Mouse (Mus musculus) midbrain, embryonic 15.5 days (tissue): ENCODE data around the gene 2410015M20Rik. TPM values are rescaled to one million over a fixed set of nuclear protein-coding genes. Genes with fewer than 3 reads are reported as not detected.

Experiments used
- ATAC-seq: fragments of 200-750 bp; cut with Nextera tagmentation; replicated peaks from 2 replicates; pipeline ENCODE4 v1.8.0; 2017; ENCODE audit warnings: moderate TSS enrichment
- H3K27ac ChIP-seq: fragments of 300-500 bp; sonication (generic); 2 replicates; pipeline ENCODE4 v1.5.1; 2015; ENCODE audit warnings: mild to moderate bottlenecking, inconsistent platforms
- H3K27me3 ChIP-seq: fragments of 300-500 bp; sonication (generic); replicated peaks from 2 replicates; pipeline ENCODE4 v1.6.1; 2015; ENCODE audit warnings: inconsistent platforms
- H3K36me3 ChIP-seq: fragments of 300-500 bp; sonication (generic); replicated peaks from 2 replicates; pipeline ENCODE4 v1.6.1; 2015; ENCODE audit warnings: inconsistent platforms
- H3K4me1 ChIP-seq: fragments of 300-500 bp; sonication (generic); 2 replicates; pipeline ENCODE4 v1.6.1; 2015; ENCODE audit warnings: inconsistent platforms
- H3K4me2 ChIP-seq: fragments of 300-500 bp; sonication (generic); 2 replicates; pipeline ENCODE4 v1.6.1; 2015; ENCODE audit warnings: inconsistent platforms, mild to moderate bottlenecking, moderate library complexity
- H3K4me3 ChIP-seq: fragments of 300-500 bp; sonication (generic); 2 replicates; pipeline ENCODE4 v1.5.1; 2015; ENCODE audit warnings: mild to moderate bottlenecking, inconsistent platforms
- H3K9ac ChIP-seq: fragments of 300-500 bp; sonication (generic); 2 replicates; pipeline ENCODE4 v1.6.1; 2015; ENCODE audit warnings: mild to moderate bottlenecking, inconsistent platforms
- H3K9me3 ChIP-seq: fragments of 300-500 bp; sonication (generic); 2 replicates; pipeline ENCODE4 v1.6.1; 2016; ENCODE audit warnings: inconsistent platforms
- WGBS: fragments of 180-500 bp; shearing (Covaris S2); methylation state at CpG from one replicate; pipeline ENCODE4 v1.1.7; 2015; ENCODE audit warnings: mixed read lengths; 5-methylcytosine and 5-hydroxymethylcytosine counted together
- polyA plus RNA-seq: library from polyadenylated mRNA; unstranded; fragments of >200 nt; fragmentation: Nextera tagmentation; extraction: Ambion mirVana; gene quantifications from 2 replicates; pipeline ENCODE4 v1.2.1, GENCODE M21; 2015

The 2410015M20Rik gene
- polyA plus RNA-seq, 1 experiment from 2014 or later, result 169 TPM

DNA sequence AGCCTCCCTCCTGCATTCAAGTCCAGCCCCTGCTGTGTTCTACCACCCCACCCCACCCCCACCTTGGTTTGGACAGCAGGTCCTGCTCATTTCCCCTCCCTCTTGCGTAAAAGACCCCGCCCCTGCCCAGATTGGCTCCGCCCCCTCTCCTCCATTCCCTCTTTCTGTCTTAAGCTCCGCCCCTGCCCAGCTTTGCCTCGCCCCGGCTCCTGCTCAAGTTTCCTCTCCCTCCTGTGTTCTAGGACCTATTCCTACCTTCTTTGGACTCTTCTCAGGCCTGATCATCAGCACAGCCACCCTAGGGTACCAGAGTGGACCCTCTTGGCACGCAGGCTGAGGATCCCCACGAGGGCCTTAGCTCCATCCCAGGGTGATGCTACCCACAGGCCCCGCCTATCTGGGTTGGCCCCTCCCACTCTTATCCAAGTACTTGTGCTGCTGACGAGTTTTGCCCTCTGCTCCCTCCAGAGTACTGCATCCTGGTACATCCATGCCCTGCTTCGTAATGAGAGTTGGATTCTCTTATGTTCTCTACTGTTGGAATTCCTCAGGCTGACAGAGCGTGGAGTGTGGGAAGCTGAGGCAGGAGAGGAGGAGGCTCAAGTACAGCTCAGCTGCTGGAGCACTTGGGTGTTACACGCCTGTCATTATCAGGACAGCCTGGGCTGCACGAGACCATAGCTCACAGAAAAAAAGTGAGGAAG, 2.4 kb upstream of the 2410015M20Rik start:
- no peak overlapping the region for H3K27ac ChIP-seq
- H3K27me3 ChIP-seq, result no peaks in the 10 kb centered on the region
- ATAC-seq, result no peak
- no peak overlapping the region for H3K4me3 ChIP-seq
- H3K4me1 ChIP-seq, result peaks cover 37% of the 10 kb centered on the region
- H3K9ac ChIP-seq, result no peak overlapping the region
- H3K36me3 ChIP-seq, result peaks cover 13% of the 10 kb centered on the region; the same call in 1 of the 2 replicates
- no peak overlapping the region for H3K4me2 ChIP-seq
- H3K9me3 ChIP-seq, result no peaks in the 10 kb centered on the region
- 12% methylated on average over 14 of the region's 14 CpGs for WGBS

DNA sequence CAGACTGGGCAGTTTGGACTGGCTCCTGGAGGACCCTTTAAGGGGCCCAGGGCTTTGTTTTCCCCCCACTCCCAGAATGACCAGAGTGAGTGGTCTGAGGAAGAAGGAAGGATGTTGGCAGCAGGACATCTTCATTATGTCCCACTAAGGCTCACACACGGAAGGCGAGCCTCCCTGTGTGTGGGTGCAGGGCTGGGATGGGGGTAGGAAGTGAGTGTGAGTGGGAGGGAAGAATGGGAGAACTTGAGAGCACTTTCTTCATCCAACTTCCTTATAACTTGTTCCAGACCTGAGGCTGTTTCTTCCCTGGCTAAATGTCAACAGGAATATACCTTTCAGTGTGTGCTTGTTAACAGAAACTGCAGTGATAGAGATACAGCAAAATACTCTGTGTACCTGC, 1.8 kb upstream of the 2410015M20Rik start:
- Histone ChIP-seq H3K4me2 (no peak overlapping the region), H3K27ac (no peak overlapping the region), H3K4me3 (no peak overlapping the region), H3K9ac (no peak overlapping the region), H3K27me3 (no peaks in the 10 kb centered on the region), H3K36me3 (peaks cover 16% of the 10 kb centered on the region), H3K4me1 (peaks cover 37% of the 10 kb centered on the region), H3K9me3 (no peaks in the 10 kb centered on the region)
- WGBS, result 69% methylated on average over 2 of the region's 2 CpGs
- ATAC-seq, result no peak

DNA sequence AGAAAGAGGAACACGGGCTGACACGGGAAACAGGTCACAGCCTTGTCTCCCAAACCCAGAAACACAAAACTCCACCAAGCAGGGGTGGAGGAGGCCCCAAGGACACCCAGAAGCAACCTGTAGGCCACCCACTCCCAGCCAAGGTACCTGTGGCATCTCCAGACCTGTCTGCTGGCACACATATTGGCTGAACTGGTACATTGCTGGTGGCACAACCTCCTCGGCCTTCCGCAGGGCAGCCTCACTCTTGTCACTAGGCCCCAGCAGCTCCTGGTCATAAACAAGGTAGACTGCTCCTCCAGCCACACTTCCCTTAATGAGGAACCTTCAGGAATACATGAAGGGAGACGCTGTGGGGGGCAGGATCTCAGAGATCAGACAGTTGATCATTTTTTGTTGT, 872 bp downstream of the 2410015M20Rik start:
- peak overlapping the region; percentile 58 for H3K4me3 ChIP-seq
- 59% methylated on average over 5 of the region's 5 CpGs for WGBS
- ATAC-seq, result no peak
- no peaks in the 10 kb centered on the region for H3K9me3 ChIP-seq
- H3K27ac ChIP-seq, result peak overlapping the region; percentile 75; the same call in 1 of the 2 replicates
- peaks cover 24% of the 10 kb centered on the region for H3K4me1 ChIP-seq
- H3K4me2 ChIP-seq, result peak overlapping the region; percentile 76
- H3K36me3 ChIP-seq, result peaks cover 39% of the 10 kb centered on the region
- H3K9ac ChIP-seq, result peak overlapping the region; percentile 50
- no peaks in the 10 kb centered on the region for H3K27me3 ChIP-seq

DNA sequence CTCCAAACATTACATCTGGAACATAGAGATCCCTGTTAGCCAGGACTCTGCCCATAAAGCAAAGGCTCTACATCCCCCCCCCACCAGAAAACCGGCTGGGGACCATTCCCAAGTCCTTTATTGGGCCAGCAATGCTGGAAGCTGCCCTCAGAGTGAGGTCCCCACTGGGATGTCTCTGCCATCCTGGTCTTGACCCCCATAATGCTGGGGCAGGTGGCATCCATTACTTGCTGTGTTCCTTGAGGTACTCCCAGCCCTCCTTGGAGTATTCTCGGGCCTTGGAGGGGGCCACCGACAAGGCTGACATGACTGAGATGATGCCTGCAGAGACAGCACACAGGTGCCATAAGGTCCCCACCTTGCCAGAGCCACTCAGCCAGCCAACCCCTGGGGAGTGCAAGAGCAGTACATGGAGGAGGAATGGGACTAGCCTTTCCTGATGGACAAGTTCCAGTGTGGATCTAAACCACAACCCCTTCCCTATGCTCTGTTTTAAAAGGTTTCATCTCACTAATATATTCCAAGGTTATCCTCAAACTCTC, 2.0 kb downstream of the 2410015M20Rik start:
- Histone ChIP-seq H3K27me3 (no peaks in the 10 kb centered on the region), H3K36me3 (peaks cover 51% of the 10 kb centered on the region), H3K27ac (no peak overlapping the region), H3K9ac (no peak overlapping the region), H3K4me1 (peaks cover 24% of the 10 kb centered on the region), H3K9me3 (no peaks in the 10 kb centered on the region), H3K4me2 (no peak overlapping the region), H3K4me3 (no peak overlapping the region)
- no peak for ATAC-seq
- 75% methylated on average over 3 of the region's 3 CpGs for WGBS

DNA sequence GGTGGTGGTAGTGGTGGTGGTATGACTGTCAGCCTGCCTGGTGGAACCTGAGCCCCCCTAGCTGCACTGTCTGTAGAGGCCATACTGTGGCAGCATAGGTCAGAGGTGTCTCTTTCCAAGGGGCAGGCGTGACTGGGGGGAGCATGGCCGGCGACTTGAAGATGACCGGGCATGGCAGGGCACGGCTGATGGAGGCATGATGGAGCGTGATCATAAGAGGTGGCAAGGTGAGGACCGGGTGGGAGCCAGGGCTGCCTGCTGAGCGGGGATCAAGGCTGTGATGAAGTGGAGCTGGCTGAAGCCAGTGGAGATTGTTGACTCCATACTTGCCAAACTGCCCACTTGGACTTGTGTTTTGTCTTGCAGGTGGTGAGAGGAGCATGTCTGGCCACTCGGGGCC, 4.1 kb downstream of the 2410015M20Rik start:
- ATAC-seq, result no peak
- Histone ChIP-seq H3K27ac (no peak overlapping the region), H3K4me2 (no peak overlapping the region), H3K4me1 (peaks cover 19% of the 10 kb centered on the region), H3K36me3 (peaks cover 71% of the 10 kb centered on the region), H3K27me3 (no peaks in the 10 kb centered on the region), H3K4me3 (no peak overlapping the region), H3K9me3 (no peaks in the 10 kb centered on the region), H3K9ac (no peak overlapping the region)
- 92% methylated on average over 9 of the region's 9 CpGs for WGBS

DNA sequence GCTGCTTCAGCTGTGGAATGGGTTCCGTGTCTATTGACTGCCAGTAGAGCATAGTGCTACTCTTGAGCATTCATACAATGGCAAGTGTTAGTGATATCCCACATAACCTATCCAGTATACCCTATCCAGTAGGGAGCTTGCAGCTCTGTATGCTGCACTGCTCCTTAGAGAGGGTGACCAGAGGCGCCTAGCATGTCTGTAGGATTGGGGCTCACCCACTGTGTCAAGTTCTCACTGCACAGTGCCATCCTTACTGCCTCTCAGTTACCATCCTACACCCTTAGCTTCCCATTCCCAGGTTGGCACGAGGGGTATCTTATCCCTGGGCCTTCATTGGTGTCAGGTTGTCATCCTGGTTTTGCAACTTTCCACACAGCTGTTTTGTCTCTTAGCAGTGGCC, 5.1 kb downstream of the 2410015M20Rik start:
- no peaks in the 10 kb centered on the region for H3K27me3 ChIP-seq
- H3K27ac ChIP-seq, result no peak overlapping the region
- peaks cover 81% of the 10 kb centered on the region for H3K36me3 ChIP-seq
- H3K4me1 ChIP-seq, result peaks cover 15% of the 10 kb centered on the region
- ATAC-seq, result no peak
- H3K9ac ChIP-seq, result no peak overlapping the region
- WGBS, result 94% methylated on average over 3 of the region's 3 CpGs
- no peak overlapping the region for H3K4me3 ChIP-seq
- H3K9me3 ChIP-seq, result no peaks in the 10 kb centered on the region
- no peak overlapping the region for H3K4me2 ChIP-seq

DNA sequence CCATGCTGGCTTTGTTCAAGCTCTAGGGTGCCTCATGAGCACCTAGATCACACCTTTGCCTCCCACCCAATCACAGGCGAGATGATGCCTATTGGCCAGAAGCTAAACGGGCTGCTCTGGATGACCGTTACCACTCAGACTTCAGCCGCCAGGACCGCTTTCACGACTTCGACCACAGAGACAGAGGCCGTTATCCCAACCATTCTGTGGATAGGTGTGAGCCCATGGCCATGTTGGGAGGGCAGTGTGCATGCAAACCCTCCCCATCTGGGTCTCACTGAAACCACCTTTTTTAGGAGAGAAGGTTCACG, 5.5 kb downstream of the 2410015M20Rik start:
- no peaks in the 10 kb centered on the region for H3K9me3 ChIP-seq
- WGBS, result 92% methylated on average over 9 of the region's 9 CpGs
- H3K27ac ChIP-seq, result no peak overlapping the region
- peaks cover 85% of the 10 kb centered on the region for H3K36me3 ChIP-seq
- no peak overlapping the region for H3K4me2 ChIP-seq
- no peak overlapping the region for H3K9ac ChIP-seq
- peaks cover 13% of the 10 kb centered on the region for H3K4me1 ChIP-seq
- no peak overlapping the region for H3K4me3 ChIP-seq
- no peaks in the 10 kb centered on the region for H3K27me3 ChIP-seq
- ATAC-seq, result no peak

DNA sequence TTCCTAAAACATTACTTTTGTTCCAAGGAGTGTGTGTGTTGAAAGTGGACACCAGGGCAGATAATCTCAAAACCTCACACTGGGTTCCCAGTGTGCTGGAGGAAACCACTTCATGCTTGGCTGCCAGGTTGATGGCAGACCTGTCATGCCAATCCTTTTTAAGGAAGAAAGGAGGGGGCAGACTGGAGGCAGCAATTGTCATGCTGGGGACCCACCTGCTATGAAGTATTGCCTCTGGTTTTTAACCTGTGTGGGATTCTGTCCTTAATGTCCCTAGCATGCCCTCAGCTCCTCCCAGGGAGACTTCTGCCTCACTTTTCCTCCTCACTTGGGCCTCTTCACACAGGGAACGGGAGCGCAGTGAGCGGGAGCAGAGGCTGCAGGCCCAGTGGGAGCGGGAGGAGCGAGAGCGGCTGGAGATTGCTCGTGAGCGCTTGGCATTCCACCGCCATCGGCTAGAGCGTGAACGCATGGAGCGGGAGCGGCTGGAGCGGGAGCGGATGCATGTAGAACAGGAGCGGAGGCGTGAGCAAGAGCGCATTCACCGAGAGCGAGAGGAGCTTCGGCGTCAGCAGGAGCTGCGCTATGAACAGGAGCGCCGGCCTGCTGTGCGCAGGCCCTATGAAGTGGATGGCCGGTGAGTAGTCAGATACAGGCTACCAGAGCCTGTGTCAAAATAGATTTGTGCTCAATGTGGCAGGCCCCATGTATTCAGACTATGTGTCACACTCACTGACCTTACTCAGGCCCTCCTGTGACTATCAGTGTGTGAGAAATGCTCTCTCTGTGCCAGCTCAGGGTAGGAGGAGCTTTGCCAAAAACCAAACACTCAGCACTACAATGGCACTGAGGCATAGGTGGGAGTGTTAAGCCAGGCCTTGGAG, 6.1 kb downstream of the 2410015M20Rik start:
- H3K9me3 ChIP-seq, result no peaks in the 10 kb centered on the region
- no peak overlapping the region for H3K9ac ChIP-seq
- H3K27me3 ChIP-seq, result no peaks in the 10 kb centered on the region
- peaks cover 7% of the 10 kb centered on the region for H3K4me1 ChIP-seq
- no peak overlapping the region for H3K4me2 ChIP-seq
- H3K4me3 ChIP-seq, result no peak overlapping the region
- 96% methylated on average over 28 of the region's 28 CpGs for WGBS
- no peak for ATAC-seq
- peaks cover 85% of the 10 kb centered on the region for H3K36me3 ChIP-seq
- H3K27ac ChIP-seq, result no peak overlapping the region

DNA sequence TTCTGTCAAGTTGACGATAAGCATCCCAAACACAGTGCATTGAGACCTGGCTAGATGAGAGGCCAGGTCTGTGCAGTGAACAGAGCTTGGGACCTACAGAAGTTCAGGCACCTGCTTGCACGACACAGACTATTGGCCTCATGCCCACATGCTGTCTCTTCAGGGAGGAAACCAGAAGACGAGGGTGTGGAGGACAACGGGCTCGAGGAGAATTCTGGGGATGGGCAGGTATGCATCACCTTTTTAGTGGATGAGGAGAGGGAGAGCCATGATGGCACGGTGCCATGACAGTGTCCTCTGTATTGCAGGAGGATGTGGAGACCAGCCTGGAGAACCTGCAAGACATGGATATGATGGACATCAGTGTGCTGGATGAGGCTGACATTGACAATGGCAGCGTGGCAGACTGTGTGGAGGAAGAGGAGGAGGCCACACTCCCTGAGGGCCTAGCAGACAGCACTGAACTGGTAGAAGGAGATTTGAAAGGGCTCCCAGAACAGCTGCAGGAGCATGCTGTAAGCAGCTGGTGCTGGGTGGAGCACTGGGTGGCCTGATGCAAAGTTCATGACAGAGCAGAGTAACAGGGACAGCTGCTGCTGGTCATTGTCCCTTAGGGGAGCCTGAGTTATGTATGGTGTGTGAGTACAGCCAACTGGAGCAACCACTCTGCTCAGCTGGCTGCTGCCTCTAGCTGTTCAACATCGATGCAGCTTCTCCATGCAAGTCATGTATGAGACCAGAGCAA, 15.9 kb downstream of the 2410015M20Rik start:
- WGBS, result 86% methylated on average over 8 of the region's 8 CpGs
- Histone ChIP-seq H3K4me2 (no peak overlapping the region), H3K4me1 (peaks cover 12% of the 10 kb centered on the region)

DNA sequence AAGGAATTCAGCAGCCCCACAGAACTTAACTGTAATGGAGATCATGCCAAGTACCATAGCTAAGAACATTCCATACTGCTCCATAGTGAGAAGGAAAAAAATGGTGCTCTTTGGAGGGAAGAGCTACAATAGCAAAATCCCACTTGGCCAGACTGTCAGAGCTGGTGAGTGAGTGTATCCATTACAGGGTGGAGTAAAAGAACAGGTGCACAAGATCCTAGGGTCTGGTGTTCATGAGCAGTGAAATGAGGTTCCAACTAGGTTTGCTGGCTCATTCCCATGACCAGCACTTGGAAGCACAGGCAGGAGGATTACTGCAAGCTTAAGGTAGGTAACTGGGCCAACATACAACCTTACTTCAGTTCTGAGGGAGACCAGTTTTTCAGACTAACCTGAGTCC, 17.0 kb downstream of the 2410015M20Rik start:
- Histone ChIP-seq H3K4me2 (no peak overlapping the region), H3K27me3 (no peaks in the 10 kb centered on the region), H3K36me3 (peaks cover 67% of the 10 kb centered on the region), H3K4me3 (no peak overlapping the region), H3K9me3 (no peaks in the 10 kb centered on the region), H3K27ac (no peak overlapping the region), H3K4me1 (peaks cover 24% of the 10 kb centered on the region), H3K9ac (no peak overlapping the region)
- ATAC-seq, result no peak

More for the DNA sequence above, 15.9 kb downstream of the 2410015M20Rik start:
- Histone ChIP-seq H3K27ac (no peak overlapping the region), H3K4me3 (no peak overlapping the region), H3K9ac (no peak overlapping the region), H3K9me3 (no peaks in the 10 kb centered on the region), H3K27me3 (no peaks in the 10 kb centered on the region), H3K36me3 (peaks cover 64% of the 10 kb centered on the region)
- ATAC-seq, result no peak

DNA sequence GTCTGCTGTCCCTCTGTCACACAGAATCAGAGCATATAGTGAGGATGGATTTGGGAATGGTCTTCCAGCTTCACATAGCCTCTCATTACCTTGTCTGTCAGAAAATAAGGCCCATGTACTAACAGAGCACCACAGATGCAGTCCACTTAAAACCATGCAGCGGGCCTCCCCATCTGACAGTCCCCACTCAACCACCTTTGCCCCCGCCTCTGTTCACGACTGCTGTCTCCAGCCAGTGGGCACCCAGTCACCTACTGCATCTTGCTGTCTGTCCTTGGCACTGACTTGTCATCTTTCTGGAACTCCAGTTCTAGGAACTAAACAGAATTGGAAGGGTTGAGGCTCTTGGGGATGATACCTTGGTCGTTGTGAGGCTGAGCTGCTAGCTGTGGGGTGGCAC, 20.6 kb downstream of the 2410015M20Rik start:
- no peak overlapping the region for H3K4me2 ChIP-seq
- no peak overlapping the region for H3K9ac ChIP-seq
- H3K27me3 ChIP-seq, result no peaks in the 10 kb centered on the region
- peaks cover 32% of the 10 kb centered on the region for H3K36me3 ChIP-seq
- no peak overlapping the region for H3K4me3 ChIP-seq
- H3K27ac ChIP-seq, result no peak overlapping the region
- H3K9me3 ChIP-seq, result no peaks in the 10 kb centered on the region
- H3K4me1 ChIP-seq, result peaks cover 42% of the 10 kb centered on the region
- 93% methylated on average over 4 of the region's 4 CpGs for WGBS
- ATAC-seq, result no peak

DNA sequence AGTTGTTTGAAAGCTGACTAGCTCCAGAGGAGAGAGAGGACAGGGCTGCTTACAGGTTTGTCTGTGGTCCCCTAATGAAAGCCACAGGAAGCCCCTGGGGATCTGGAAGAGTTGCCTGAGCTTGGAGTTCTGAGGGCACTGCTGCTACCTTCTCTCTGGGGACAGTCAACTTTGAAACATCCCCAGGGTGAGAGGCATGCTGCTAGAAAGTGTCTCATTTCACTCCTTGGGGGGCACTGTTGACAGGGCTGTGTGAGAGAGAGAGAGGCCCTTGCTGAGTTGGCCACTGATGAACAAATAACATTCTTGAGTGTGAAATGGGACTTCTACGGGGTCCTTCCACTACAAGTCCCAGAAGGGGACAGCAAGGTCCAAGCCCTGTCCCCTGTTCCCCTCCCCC, 21.8 kb downstream of the 2410015M20Rik start:
- 91% methylated on average over 1 of the region's 1 CpGs for WGBS
- Histone ChIP-seq H3K4me1 (peaks cover 52% of the 10 kb centered on the region), H3K27me3 (no peaks in the 10 kb centered on the region), H3K4me2 (no peak overlapping the region), H3K9ac (no peak overlapping the region), H3K27ac (no peak overlapping the region), H3K36me3 (peaks cover 25% of the 10 kb centered on the region), H3K9me3 (no peaks in the 10 kb centered on the region), H3K4me3 (no peak overlapping the region)
- no peak for ATAC-seq
